Mouse (Mus musculus) olfactory bulb, adult 2 months (tissue): ENCODE data around the gene Rptor. TPM values are rescaled to one million over a fixed set of nuclear protein-coding genes. Genes with fewer than 3 reads are reported as not detected.

Source experiments
- H3K27ac ChIP-seq: fragments of 200-500 bp; 2 replicates; pipeline ENCODE4 v1.5.1; 2012; ENCODE audit warnings: low read depth, low read length; ENCODE audit not compliant: insufficient read depth
- H3K4me1 ChIP-seq: fragments of 200-500 bp; 2 replicates; pipeline ENCODE4 v1.6.1; 2012; ENCODE audit warnings: low read length; ENCODE audit not compliant: control insufficient read depth, insufficient read depth
- H3K4me3 ChIP-seq: fragments of 200-500 bp; 2 replicates; pipeline ENCODE4 v1.5.1; 2012; ENCODE audit warnings: mild to moderate bottlenecking, low read depth, low read length, moderate library complexity; ENCODE audit not compliant: insufficient read depth
- CTCF ChIP-seq: fragments of 200-500 bp; IDR thresholded peaks from 2 replicates; pipeline ENCODE4 v1.5.1; 2012; ENCODE audit warnings: low read depth, mild to moderate bottlenecking, low read length, moderate library complexity; ENCODE audit not compliant: insufficient read depth
- POLR2A ChIP-seq: fragments of 200-500 bp; IDR thresholded peaks from 2 replicates; pipeline ENCODE4 v1.6.1; 2012; ENCODE audit warnings: mild to moderate bottlenecking, low read depth, low read length, moderate library complexity; ENCODE audit not compliant: insufficient read depth
- WGBS: fragments of 180-500 bp; shearing (Covaris S2); methylation state at CpG from one replicate; pipeline ENCODE4 v1.1.7; 2018; 5-methylcytosine and 5-hydroxymethylcytosine counted together
- polyA plus RNA-seq: library from polyadenylated mRNA; stranded (reverse); fragments of >200 nt; gene quantifications from 2 replicates; pipeline ENCODE4 v1.2.4, GENCODE M21; 2012; ENCODE audit warnings: low replicate concordance; ENCODE audit not compliant: missing spikeins, insufficient read depth, insufficient read length

Rptor gene
- polyA plus RNA-seq, 1 experiment = 61.2 TPM

DNA sequence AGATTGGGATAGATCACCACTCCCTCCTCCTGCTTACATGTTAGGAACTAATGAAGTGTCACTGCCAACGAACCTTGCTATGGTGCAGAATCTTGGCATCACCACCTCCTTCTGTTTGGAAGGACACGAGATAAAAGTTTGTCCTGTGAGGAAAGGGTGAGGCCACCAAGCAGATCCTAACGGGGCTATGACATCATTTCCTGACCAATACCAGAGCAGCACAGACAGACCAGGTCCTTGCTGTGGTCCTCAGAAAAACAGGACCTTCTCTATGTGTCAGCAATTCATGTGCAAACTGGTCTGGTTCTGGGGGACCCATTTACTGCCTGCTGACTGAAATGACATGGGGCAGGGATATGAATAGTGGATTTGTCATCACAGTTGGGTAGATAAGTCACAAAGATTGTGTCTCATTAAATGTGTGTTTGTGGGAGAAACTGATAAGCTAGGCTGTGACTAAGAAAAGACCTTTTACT, 214.7 kb downstream of the Rptor start:
- 70% methylated on average over 3 of the region's 3 CpGs for WGBS
- no peak overlapping the region for H3K4me3 ChIP-seq
- TF ChIP-seq CTCF (no peak), POLR2A (no peak)
- no peak overlapping the region for H3K27ac ChIP-seq
- peaks cover 8% of the 10 kb centered on the region; the same call in 1 of the 2 replicates for H3K4me1 ChIP-seq

DNA sequence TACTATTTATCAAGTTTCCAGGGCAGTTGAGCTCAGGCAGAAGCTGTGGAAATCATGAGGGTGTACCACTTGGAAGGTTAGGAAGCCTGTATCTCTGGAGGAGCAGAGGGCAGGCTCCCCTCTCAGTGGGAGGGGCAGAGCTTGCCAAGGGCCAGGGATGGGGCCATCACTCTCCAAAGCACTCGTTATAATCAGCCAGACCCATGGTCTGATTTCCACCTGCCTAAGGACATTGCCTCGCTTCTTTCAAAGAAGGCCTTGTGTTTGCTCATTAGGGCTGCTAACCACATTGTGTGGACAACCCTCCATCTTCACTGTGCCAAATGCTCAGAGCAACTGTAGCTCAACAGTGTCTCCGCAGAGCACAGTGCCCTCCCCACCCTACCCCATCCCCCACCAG, 215.2 kb downstream of the Rptor start:
- no peak overlapping the region for H3K27ac ChIP-seq
- no peak overlapping the region for H3K4me3 ChIP-seq
- TF ChIP-seq CTCF = no peak
- TF ChIP-seq POLR2A = no peak
- 63% methylated on average over 3 of the region's 3 CpGs for WGBS
- peaks cover 8% of the 10 kb centered on the region; the same call in 1 of the 2 replicates for H3K4me1 ChIP-seq

- 93% methylated on average over 9 of the region's 9 CpGs for WGBS
- TF ChIP-seq POLR2A = no peak
- no peak for TF ChIP-seq CTCF
- no peak overlapping the region for H3K4me3 ChIP-seq
- H3K27ac ChIP-seq = no peak overlapping the region
- H3K4me1 ChIP-seq = peaks cover 8% of the 10 kb centered on the region; the same call in 1 of the 2 replicates
Observed at GRCm38 (mm10) chr11:119821514-119821913, 218.8 kb downstream of the Rptor start.

DNA sequence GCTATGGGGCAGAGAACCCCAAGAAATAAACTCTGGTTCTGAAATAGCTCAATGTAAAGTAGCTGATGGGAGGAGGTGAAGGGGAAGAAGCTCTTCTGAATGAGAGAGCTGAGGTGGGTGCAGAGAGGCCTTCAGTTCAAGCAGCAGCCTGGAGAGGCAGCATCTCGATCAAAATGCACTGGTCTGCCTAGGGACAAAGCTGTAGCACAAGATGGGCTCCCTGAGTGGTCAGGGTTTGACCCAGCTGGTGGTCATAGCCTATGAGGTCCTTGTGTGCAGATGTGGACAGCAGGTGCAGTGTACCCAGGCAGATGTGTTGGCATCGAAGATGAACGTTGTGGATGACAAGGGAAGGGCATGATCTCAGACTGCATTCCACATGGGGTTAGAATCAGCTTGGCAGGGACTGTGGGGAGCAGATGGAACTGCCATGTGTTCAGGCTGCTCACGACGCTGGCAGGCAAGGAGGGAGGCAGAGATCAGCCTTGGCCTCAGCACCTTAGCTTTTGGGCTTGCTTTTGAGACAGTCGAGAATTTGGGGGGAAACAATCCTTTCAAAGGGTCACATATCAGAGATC, 221.5 kb downstream of the Rptor start:
- Histone ChIP-seq H3K4me1 (no peaks in the 10 kb centered on the region), H3K4me3 (no peak overlapping the region), H3K27ac (no peak overlapping the region)
- TF ChIP-seq CTCF = no peak
- TF ChIP-seq POLR2A = no peak
- 88% methylated on average over 6 of the region's 6 CpGs for WGBS

GRCm38 (mm10) chr11:119825783-119826182, 223.1 kb downstream of the Rptor start:
- Histone ChIP-seq H3K4me1 (no peaks in the 10 kb centered on the region), H3K27ac (no peak overlapping the region), H3K4me3 (no peak overlapping the region)
- 90% methylated on average over 6 of the region's 6 CpGs for WGBS
- TF ChIP-seq CTCF = no peak
- no peak for TF ChIP-seq POLR2A

DNA sequence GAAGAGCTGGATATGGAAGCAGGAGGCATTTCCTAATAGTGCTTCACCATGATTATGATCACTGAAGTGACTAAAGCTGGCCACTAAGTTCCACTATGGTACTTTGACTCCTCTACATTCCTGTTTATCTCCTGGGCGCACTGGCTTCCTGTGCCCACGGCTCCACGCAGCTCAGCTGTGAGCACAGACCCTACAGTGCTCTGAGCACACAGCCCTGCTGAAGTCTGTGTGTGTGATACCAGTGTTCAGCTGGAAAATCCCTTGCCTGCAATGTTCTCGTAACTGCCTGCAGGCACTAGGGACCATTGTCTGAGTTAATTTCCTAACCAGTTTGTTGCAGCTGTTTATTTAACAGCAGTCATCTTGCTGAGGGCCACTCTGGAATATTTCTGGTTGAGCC, 223.5 kb downstream of the Rptor start:
- no peak overlapping the region for H3K27ac ChIP-seq
- no peak overlapping the region for H3K4me3 ChIP-seq
- WGBS = 91% methylated on average over 4 of the region's 4 CpGs
- TF ChIP-seq CTCF (no peak), POLR2A (no peak)
- H3K4me1 ChIP-seq = no peaks in the 10 kb centered on the region

DNA sequence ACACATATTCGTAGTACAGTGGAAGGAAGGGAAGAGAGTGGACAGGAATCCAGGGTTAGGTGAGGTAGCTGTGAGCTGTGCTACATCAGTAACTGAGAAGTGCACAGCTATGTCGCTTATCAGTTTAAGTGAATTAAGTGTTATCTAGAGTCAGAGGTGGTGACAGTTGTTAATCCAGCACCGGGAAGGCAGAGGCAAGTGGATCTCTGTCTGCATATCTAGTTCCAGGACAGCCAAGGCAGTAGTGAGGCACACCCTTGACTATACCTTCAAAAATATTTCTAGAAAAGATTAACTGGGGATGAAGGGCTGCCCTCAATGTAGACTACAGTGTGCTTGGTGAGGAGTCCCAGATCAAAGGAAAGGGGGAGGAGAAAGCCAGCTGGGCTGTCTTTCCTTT, 226.4 kb downstream of the Rptor start:
- whole genome bisulfite sequencing = 93% methylated on average over 3 of the region's 3 CpGs
- Histone ChIP-seq H3K4me1 (peaks cover 5% of the 10 kb centered on the region), H3K27ac (no peak overlapping the region), H3K4me3 (no peak overlapping the region)
- TF ChIP-seq CTCF = no peak
- TF ChIP-seq POLR2A = no peak

DNA sequence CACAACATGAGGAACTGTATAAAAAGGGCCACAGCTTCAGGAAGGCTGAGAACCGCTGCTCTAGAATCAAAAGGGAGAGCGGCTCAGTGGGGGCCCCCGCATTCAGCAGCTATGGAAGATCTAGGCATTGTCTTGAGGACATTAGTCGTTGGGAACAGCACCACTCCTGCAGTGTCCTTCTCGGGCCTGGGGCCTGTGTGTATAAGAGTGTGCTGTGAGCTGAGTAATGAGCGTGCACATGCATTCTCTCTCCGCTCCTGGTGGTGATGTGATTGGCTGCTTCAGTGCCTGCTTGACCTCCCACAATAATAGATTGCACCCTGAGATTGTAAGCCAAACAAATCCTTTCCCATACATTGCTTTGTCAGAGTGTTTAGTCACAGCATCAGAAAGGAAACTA, 229.0 kb downstream of the Rptor start:
- peaks cover 7% of the 10 kb centered on the region for H3K4me1 ChIP-seq
- 87% methylated on average over 7 of the region's 7 CpGs for WGBS
- H3K4me3 ChIP-seq = no peak overlapping the region
- TF ChIP-seq POLR2A = no peak
- TF ChIP-seq CTCF = no peak
- H3K27ac ChIP-seq = no peak overlapping the region

- Histone ChIP-seq H3K4me3 (no peak overlapping the region), H3K27ac (no peak overlapping the region)
- TF ChIP-seq CTCF = no peak
- TF ChIP-seq POLR2A = no peak
Observed at GRCm38 (mm10) chr11:119833311-119833710, 230.6 kb downstream of the Rptor start.

More at GRCm38 (mm10) chr11:119833311-119833710, 230.6 kb downstream of the Rptor start:
- H3K4me1 ChIP-seq = peaks cover 7% of the 10 kb centered on the region
